9 mouse cellular contexts compared by ENCODE assay signal in genomic region chr12:51784842-51785241, GRCm38 (mm10). TPM values are rescaled to one million over a fixed set of nuclear protein-coding genes. Genes with fewer than 3 reads are reported as not detected.
DNase-seq lines count a peak whose midpoint lies in the region; TF ChIP-seq lines count a peak whose summit lies in the region.
"Had no signal": no experiment of that assay in that cellular context is flagged by ENCODE, and none has a peak within 500 bp of the region (broad histone marks: within the 10 kb centered on the region; RNA-seq: fewer than 3 reads in every experiment).

No protein-coding gene starts in this region.

- peak; percentile 66 for TF ChIP-seq CTCF in layer of hippocampus, adult 2 months (conservative IDR thresholded peaks at IDR 0.05)

- H3K4me3 ChIP-seq in layer of hippocampus, adult 2 months = no peak overlapping the region
- H3K4me3 ChIP-seq: heart, embryonic 13.5 days; myocyte had no signal

- DNase-seq in layer of hippocampus, adult 2 months (ENCODE audit: low spot score in 2 of 2) = no peak
- no peak for DNase-seq in layer of hippocampus, postnatal 25 days (ENCODE audit: extremely low spot score in 1 of 2, low spot score in 1 of 2)
- DNase-seq in MN1 (ENCODE audit: low spot score) = peak; percentile 8
- peak; percentile 19 for DNase-seq in embryo, embryonic 9.5 days (ENCODE audit: extremely low spot score)
- peak; percentile 70 for DNase-seq in naive thymus-derived CD4-positive, alpha-beta T cell, adult 2 months (ENCODE audit: low read depth)
- DNase-seq in left cerebral cortex, adult 11 months (ENCODE audit: low spot score) = no peak
- no peak for DNase-seq in left cerebral cortex, adult 18-20 months (ENCODE audit: low spot score in 2 of 2)

- no peak overlapping the region for H3K27ac ChIP-seq in layer of hippocampus, adult 2 months
- H3K27ac ChIP-seq: heart, embryonic 13.5 days had no signal

RNA-seq across cellular contexts. Expression of gene Hectd1, which starts 44.5 kb away (rescaled TPM):
- 10 to 100 TPM; 84.2 to 84.3 TPM for total RNA-seq in layer of hippocampus, adult 2 months (2021)
- 10 to 100 TPM; 81.8 to 84.1 TPM for total RNA-seq in layer of hippocampus, postnatal 25 days (2021)
- total RNA-seq in left cerebral cortex, adult 18-20 months (2021) = 10 to 100 TPM; 79.9 to 82.6 TPM

Comparison
In these comparisons a context has a peak if more than half of its experiments do, and no peak if none do; other contexts are left out.
1. DNase-seq: peak in MN1 (single experiment), embryo, embryonic 9.5 days (single experiment) and naive thymus-derived CD4-positive, alpha-beta T cell, adult 2 months (single experiment); none in layer of hippocampus, adult 2 months (0 of 2), layer of hippocampus, postnatal 25 days (0 of 2), left cerebral cortex, adult 11 months (single experiment) and left cerebral cortex, adult 18-20 months (0 of 2).